Mouse (Mus musculus) neutrophil, adult 5-6 weeks (primary cell): ENCODE results near the gene Sh3kbp1. TPM values are rescaled to one million over a fixed set of nuclear protein-coding genes. Genes with fewer than 3 reads are reported as not detected.
A peak's percentile ranks its signal among the peaks of the same experiment; 100 is the strongest.

Experiments
- ATAC-seq: fragments of 151-379, 151-347 bp; 2 replicates; pipeline ENCODE4 v1.8.0; 2017; ENCODE audit warnings: mild to moderate bottlenecking, moderate TSS enrichment; ENCODE audit not compliant: insufficient number of reproducible peaks, poor library complexity, low FRiP score, severe bottlenecking; ENCODE audit errors: extremely low read depth
- total RNA-seq: library from RNA; stranded (forward); fragments of 200-1000 nt; gene quantifications from 2 replicates; pipeline ENCODE4 v1.2.3, GENCODE M21; 2017

The Sh3kbp1 gene
- total RNA-seq, 1 experiment from 2014 or later, result 190 TPM

- ATAC-seq, result no peak
Observed at GRCm38 (mm10) chrX:159795603-159796002, 168.5 kb downstream of the Sh3kbp1 start.

GRCm38 (mm10) chrX:159804371-159804770, 177.3 kb downstream of the Sh3kbp1 start:
- no peak for ATAC-seq

- no peak for ATAC-seq
Observed at GRCm38 (mm10) chrX:159809510-159809909, 182.4 kb downstream of the Sh3kbp1 start.

DNA sequence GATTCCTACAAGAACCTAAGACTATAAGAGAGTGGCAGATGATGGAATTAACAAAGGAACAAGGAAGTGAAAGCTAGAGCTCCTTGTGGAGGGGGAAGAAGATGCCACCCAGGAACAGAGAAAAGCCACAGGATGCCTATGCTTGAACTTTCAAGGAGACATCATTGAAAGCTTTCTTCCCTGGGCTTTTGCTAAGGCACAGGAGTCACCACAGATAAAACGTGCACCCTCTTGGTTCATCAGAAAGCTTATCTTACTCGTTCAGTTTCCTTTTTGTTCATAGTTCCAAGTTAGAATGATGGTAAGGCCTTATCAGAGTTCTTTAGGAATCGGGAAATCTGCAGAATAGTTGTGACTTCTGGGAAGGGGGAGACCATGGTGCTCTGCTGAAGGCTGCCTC, 183.4 kb downstream of the Sh3kbp1 start:
- ATAC-seq, result no peak

GRCm38 (mm10) chrX:159817508-159817907, 190.4 kb downstream of the Sh3kbp1 start:
- ATAC-seq, result no peak

DNA sequence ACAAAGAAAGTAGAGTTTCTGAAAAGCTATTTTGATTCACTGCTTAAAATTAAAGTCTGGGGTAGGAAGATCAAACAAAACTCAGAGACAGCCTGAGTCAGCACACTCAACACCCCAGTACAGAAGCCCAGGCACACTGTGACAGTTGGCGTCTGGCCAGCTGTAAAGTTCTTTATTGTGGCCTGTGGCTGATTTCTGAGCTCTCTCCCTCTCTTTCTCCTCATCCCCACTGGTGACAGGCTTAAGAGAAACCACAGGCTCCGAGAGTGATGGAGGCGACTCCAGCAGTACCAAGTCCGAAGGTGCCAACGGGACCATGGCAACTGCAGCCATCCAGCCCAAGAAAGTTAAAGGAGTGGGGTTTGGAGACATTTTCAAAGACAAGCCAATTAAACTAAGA, 201.1 kb downstream of the Sh3kbp1 start:
- no peak for ATAC-seq

DNA sequence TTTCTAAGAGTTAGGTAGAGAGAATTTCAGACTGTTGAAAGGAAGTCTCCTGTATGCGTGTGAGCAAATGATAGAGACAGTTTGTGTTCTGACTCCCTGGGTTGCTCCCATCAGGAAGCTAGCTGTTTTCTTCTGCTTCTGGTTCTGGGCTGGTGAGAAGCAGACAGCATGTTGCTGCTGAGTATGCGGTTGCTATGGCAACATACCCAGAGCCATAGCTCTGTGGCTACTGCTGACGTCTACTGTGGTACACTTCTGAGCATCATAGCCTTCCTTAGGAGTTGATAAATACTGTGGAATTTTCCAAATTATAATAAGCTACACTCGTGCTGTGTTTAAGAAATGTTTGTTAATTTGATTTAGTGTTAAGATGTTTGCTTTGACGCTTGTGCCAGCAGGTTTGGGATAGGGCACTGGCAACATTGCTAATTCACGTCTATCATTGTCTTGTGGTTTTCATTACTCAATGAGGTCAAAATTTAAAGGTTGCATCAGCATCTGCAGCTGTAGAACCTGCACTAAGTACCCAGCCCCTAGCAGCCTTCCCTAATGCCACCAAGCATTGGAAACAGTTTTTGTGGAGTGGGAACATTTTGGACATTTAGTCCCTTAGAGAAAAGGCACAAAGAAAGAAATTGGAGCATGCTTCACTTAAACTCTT, 202.2 kb downstream of the Sh3kbp1 start:
- ATAC-seq, result 0 out of 2 replicates have a peak, but pooled peaks have one; percentile 36

- ATAC-seq, result no peak
Observed at GRCm38 (mm10) chrX:159831176-159831575, 204.1 kb downstream of the Sh3kbp1 start.

GRCm38 (mm10) chrX:159835239-159835638, 208.2 kb downstream of the Sh3kbp1 start:
- ATAC-seq, result no peak

- ATAC-seq, result peak; percentile 46; the same call in 1 of the 2 replicates
Observed at GRCm38 (mm10) chrX:159837379-159837778, 210.3 kb downstream of the Sh3kbp1 start.

DNA sequence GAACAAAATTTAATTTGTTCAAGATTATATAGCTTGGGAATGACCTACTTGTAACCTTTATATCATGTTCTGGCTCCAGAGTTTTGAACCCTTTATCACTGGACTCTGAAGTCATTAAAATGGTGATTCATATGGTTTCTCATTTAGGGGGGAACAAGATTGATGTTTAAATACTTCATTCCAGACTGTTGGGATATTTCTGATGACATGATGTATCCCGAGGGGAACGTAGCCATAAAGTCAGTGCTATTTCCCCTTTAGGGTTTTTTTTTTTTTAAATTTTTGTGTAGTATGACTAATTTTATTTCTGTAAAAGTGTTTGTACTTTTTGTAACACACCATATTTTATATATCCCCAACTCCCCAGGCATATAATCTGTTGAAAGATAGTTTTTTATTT, 212.7 kb downstream of the Sh3kbp1 start:
- ATAC-seq, result no peak

- no peak for ATAC-seq
Observed at GRCm38 (mm10) chrX:159840225-159840624, 213.2 kb downstream of the Sh3kbp1 start.

- no peak for ATAC-seq
Observed at GRCm38 (mm10) chrX:159850722-159851121, 223.7 kb downstream of the Sh3kbp1 start.

- no peak for ATAC-seq
Observed at GRCm38 (mm10) chrX:159856866-159857265, 229.8 kb downstream of the Sh3kbp1 start.

- no peak for ATAC-seq
Observed at GRCm38 (mm10) chrX:159858126-159858525, 231.1 kb downstream of the Sh3kbp1 start.

GRCm38 (mm10) chrX:159860841-159861530, 233.9 kb downstream of the Sh3kbp1 start:
- ATAC-seq, result no peak

DNA sequence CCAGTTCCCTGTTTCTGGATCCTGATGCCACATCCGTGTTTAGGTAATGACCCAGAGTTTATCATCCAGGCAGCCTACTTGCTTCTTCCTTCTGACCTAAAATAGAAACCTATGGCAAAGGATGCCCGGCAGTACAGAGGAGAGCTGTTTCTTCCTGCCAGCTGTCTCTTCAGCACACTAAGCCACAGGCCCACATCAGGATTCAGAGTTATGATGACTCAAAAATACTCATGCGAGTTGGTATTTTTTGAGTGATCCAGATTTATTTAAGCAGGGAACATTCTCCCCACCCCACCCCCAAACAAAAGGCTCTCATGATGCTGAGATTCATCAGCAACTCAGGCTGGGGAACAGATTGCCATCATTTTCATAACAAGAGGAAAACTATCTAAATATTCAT, 240.6 kb downstream of the Sh3kbp1 start:
- no peak for ATAC-seq

- no peak for ATAC-seq
Observed at GRCm38 (mm10) chrX:159872521-159872920, 245.4 kb downstream of the Sh3kbp1 start.

DNA sequence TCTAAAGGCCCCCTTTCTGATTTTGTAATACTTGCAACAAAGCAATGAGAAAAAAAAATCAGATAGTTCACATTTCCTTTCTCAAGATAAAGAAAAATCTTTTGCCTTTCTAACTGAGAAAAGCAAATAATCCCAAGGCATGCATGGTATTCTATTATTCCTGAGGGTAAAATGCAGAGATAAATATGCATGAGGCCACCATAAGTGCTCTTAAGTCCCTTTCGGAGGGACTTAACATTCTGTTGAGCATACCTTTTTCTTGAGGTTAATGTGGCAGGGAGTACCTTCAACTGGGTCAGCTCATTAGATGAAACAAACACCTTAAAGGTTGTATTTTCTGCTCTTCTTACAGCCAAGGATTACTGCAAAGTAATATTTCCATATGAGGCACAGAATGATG, 250.7 kb downstream of the Sh3kbp1 start:
- no peak for ATAC-seq

- ATAC-seq, result no peak
Observed at GRCm38 (mm10) chrX:159879455-159879854, 252.4 kb downstream of the Sh3kbp1 start.
